Mouse (Mus musculus) thymus, adult 2 months (tissue): ENCODE data around the gene Aldh1a2. TPM values are rescaled to one million over a fixed set of nuclear protein-coding genes. Genes with fewer than 3 reads are reported as not detected.

ENCODE experiments used
- DNase-seq: peaks from one replicate; pipeline ENCODE4 v3.0.0; 2021
- H3K27ac ChIP-seq: fragments of 200-500 bp; 2 replicates; pipeline ENCODE4 v1.5.1; 2012; ENCODE audit warnings: low read length, control low read depth; ENCODE audit not compliant: control insufficient read depth, insufficient read depth
- H3K27me3 ChIP-seq: fragments of 200-500 bp; 2 replicates; pipeline ENCODE4 v1.6.1; 2012; ENCODE audit warnings: mild to moderate bottlenecking, low read length, moderate library complexity, mixed read lengths; ENCODE audit not compliant: control insufficient read depth, insufficient read depth
- H3K36me3 ChIP-seq: fragments of 200-500 bp; 2 replicates; pipeline ENCODE4 v1.6.1; 2012; ENCODE audit warnings: mild to moderate bottlenecking, low read length, moderate library complexity; ENCODE audit not compliant: control insufficient read depth, insufficient read depth
- H3K4me1 ChIP-seq: fragments of 200-500 bp; replicated peaks from 2 replicates; pipeline ENCODE4 v1.6.1; 2012; ENCODE audit warnings: low read length; ENCODE audit not compliant: control insufficient read depth, insufficient read depth
- H3K4me3 ChIP-seq: fragments of 200-500 bp; 2 replicates; pipeline ENCODE4 v1.5.1; 2012; ENCODE audit warnings: mild to moderate bottlenecking, low read length, control low read depth, moderate library complexity; ENCODE audit not compliant: control insufficient read depth, insufficient read depth
- CTCF ChIP-seq: fragments of 200-500 bp; IDR thresholded peaks from 2 replicates; pipeline ENCODE4 v1.5.1; 2012; ENCODE audit warnings: mild to moderate bottlenecking, control low read depth, low read length, moderate library complexity, borderline replicate concordance; ENCODE audit not compliant: control insufficient read depth, poor library complexity, insufficient read depth; ENCODE audit errors: extremely low read depth
- POLR2A ChIP-seq: fragments of 200-500 bp; IDR thresholded peaks from 2 replicates; pipeline ENCODE4 v1.6.1; 2012; ENCODE audit warnings: mild to moderate bottlenecking, low read length, control low read depth, moderate library complexity; ENCODE audit not compliant: control insufficient read depth, poor library complexity, insufficient read depth; ENCODE audit errors: extremely low read depth
- WGBS: fragments of 180-500 bp; shearing (Covaris S2); methylation state at CpG from one replicate; pipeline ENCODE4 v1.1.7; 2018; 5-methylcytosine and 5-hydroxymethylcytosine counted together
- polyA plus RNA-seq: library from polyadenylated mRNA; depleted of rRNA; stranded (reverse); fragments of >200 nt; gene quantifications from 2 replicates; pipeline ENCODE4 v1.2.3, GENCODE M21; 2012

The Aldh1a2 gene
- polyA plus RNA-seq, 1 experiment, result 2.3 TPM

DNA sequence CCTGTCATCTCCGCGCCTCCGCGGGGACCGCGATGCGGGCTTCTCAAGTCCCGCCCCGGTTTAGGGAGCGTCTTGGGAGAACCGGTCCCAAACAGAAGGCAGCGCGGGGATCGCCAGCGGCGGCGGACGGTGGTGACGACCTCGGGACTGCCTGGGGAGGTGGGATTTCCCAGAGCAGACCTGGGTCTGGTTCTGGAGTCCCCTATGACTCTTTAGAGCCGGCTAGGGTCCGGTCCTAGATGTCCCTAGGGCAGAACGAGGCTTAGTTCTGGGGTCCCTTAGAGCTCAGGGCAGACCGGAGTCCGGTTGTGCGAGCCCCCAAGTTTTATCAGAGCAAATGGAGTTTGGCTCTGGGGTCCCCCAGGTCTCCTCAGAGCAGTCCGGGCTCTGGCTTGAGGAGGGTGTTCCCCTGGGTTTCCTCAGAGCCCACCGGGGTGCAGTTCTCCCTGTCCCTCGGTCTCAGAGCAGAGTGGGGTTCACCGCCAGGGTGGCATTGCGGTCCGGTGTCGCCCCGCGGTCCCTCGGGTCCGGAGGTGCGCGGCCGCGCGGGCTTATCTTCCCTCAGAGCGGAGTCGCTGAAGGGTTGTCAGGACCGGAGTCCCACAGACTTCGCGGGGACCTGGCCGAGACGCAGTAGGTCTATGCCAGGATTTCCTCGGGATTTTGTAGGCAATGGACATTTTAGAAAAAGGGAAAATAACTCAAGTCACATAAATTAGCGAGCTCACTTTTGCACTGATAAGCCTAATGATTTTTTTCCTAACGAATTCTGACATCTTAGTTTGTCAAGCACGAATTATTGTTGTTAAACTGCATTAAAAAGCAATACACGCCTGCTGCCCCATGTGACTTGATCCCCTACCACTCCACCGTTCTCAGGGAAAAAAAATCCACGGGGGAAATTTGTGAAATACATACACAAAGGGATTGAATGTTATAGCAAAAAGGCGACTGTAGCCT lies 727 bp downstream of the Aldh1a2 start:
- WGBS, result 4% methylated on average over 57 of the region's 57 CpGs
- Histone ChIP-seq H3K27ac (no peak overlapping the region), H3K4me3 (0 out of 2 replicates have a peak overlapping the region, but pooled peaks have one; percentile 19), H3K36me3 (no peaks in the 10 kb centered on the region), H3K4me1 (peaks cover 8% of the 10 kb centered on the region), H3K27me3 (peaks cover 20% of the 10 kb centered on the region)
- no peak for TF ChIP-seq CTCF
- TF ChIP-seq POLR2A, result no peak
- DNase-seq, result peak; percentile 2

DNA sequence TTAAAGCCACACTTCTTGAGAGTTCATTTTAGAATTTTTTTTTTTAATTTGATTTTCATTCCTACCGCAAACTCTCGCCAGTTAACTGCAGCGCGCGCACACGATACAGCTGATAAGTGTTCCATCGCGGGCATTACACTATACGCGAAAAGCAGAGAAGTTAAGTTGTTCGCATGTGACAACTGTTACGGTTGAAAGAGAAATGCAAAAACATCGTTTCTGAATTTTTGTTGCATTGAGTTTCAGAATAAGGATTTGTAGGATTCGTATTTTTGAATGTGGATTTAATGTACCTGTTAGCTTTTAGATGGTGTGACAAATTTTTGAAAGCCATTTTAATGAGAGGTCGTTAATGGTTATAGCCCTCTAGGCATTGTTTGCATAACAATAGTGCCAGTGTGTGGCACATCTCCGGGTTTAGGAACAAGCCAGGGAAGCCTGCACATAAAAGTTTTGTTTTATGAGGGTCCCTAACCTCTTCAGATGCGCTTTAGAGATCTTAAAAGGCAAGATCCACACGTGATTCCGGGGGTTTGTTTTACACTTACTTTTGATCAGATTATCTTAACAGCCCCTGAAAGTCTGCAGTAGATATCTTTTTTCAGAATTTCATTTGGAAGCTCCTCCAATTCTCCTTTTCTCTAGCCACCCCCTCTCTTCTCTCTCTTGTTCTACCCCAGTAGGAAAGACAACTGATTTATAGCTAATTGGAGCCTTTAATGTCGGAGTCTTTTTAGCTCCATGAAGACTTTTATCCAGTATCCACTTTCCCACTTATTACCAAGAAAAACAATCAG lies 1.6 kb downstream of the Aldh1a2 start:
- no peak for DNase-seq
- 7% methylated on average over 20 of the region's 20 CpGs for WGBS
- no peak overlapping the region for H3K27ac ChIP-seq
- TF ChIP-seq POLR2A, result no peak
- no peak for TF ChIP-seq CTCF
- peaks cover 8% of the 10 kb centered on the region for H3K4me1 ChIP-seq
- H3K27me3 ChIP-seq, result peaks cover 20% of the 10 kb centered on the region
- H3K36me3 ChIP-seq, result no peaks in the 10 kb centered on the region
- H3K4me3 ChIP-seq, result no peak overlapping the region

GRCm38 (mm10) chr9:71217793-71218095 lies 2.2 kb downstream of the Aldh1a2 start:
- 33% methylated on average over 5 of the region's 5 CpGs for WGBS
- no peaks in the 10 kb centered on the region for H3K36me3 ChIP-seq
- TF ChIP-seq CTCF (no peak), POLR2A (no peak)

DNA sequence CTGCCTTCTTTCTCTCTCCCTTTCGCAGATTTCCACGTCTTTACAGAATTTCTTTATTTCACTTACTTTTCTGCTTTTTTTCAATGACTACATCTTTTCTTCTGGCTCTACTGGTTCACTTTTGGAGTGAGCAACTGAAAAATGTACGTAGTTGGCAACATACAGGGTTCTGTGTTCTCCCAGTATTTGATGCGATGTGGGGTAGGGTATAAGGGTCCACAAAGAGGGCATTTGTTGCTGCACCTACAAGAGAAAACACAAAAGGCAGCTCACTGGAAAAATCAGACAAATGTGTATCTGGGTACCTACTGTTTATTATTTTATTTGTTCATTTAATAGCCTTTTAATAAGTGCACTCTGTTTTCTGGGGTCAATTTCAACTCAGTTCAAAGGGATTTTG lies 3.6 kb downstream of the Aldh1a2 start:
- peaks cover 8% of the 10 kb centered on the region for H3K4me1 ChIP-seq
- H3K27me3 ChIP-seq, result peaks cover 20% of the 10 kb centered on the region
- no peaks in the 10 kb centered on the region for H3K36me3 ChIP-seq
- no peak for DNase-seq
- H3K27ac ChIP-seq, result no peak overlapping the region
- H3K4me3 ChIP-seq, result no peak overlapping the region
- WGBS, result 91% methylated on average over 4 of the region's 4 CpGs
- TF ChIP-seq POLR2A, result no peak
- TF ChIP-seq CTCF, result no peak

More at GRCm38 (mm10) chr9:71217793-71218095, 2.2 kb downstream of the Aldh1a2 start:
- no peak for DNase-seq
- no peak overlapping the region for H3K27ac ChIP-seq
- H3K27me3 ChIP-seq, result peaks cover 20% of the 10 kb centered on the region
- H3K4me3 ChIP-seq, result no peak overlapping the region
- H3K4me1 ChIP-seq, result peaks cover 8% of the 10 kb centered on the region

DNA sequence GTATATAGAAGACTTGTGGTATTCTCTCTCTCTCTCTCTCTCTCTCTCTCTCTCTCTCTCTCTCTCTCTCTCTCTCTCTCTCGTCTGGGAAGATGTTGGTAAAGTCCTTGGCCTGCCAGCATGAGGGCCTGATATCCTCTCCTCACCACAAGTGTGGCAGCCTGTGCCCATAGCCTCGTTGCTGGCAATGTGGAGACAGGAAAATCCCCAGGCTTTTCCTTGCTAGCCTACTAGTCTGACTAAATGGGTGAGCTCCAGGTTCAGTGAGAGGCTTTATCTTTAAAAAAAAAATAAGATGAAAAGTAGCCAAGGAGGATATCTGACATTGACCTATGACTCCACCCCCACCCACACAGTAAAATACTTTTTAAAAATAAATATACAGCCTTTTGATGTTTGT lies 4.8 kb downstream of the Aldh1a2 start:
- no peaks in the 10 kb centered on the region for H3K36me3 ChIP-seq

GRCm38 (mm10) chr9:71227226-71227970 lies 11.8 kb downstream of the Aldh1a2 start:
- WGBS, result 66% methylated on average over 10 of the region's 10 CpGs
- H3K36me3 ChIP-seq, result no peaks in the 10 kb centered on the region
- DNase-seq, result no peak
- H3K4me1 ChIP-seq, result no peaks in the 10 kb centered on the region
- H3K27me3 ChIP-seq, result no peaks in the 10 kb centered on the region
- no peak overlapping the region for H3K27ac ChIP-seq
- H3K4me3 ChIP-seq, result no peak overlapping the region
- TF ChIP-seq CTCF (no peak), POLR2A (no peak)

More for the DNA sequence above, 4.8 kb downstream of the Aldh1a2 start:
- TF ChIP-seq POLR2A (no peak), CTCF (no peak)
- peaks cover 6% of the 10 kb centered on the region for H3K4me1 ChIP-seq
- H3K27me3 ChIP-seq, result peaks cover 18% of the 10 kb centered on the region
- no peak for DNase-seq
- H3K27ac ChIP-seq, result no peak overlapping the region
- no peak overlapping the region for H3K4me3 ChIP-seq
- 39% methylated on average over 2 of the region's 2 CpGs for WGBS
